Mouse (Mus musculus) bone marrow, adult 2 months (tissue): Measurements from ENCODE around the gene Ugt1a6a.

Experiments
- CTCF ChIP-seq: fragments of 200-500 bp; IDR thresholded peaks from 2 replicates; pipeline ENCODE4 v1.5.1; 2011; ENCODE audit warnings: low read length, control low read depth; ENCODE audit not compliant: control insufficient read depth, insufficient read depth
- POLR2A ChIP-seq: fragments of 200-500 bp; IDR thresholded peaks from 2 replicates; pipeline ENCODE4 v1.6.1; 2011; ENCODE audit warnings: low read depth, mild to moderate bottlenecking, control low read depth, low read length, borderline replicate concordance; ENCODE audit not compliant: control insufficient read depth

- TF ChIP-seq POLR2A (no peak), CTCF (no peak)
Observed at GRCm38 (mm10) chr1:88217576-88217975, 83.0 kb downstream of the Ugt1a6a start.
